Mouse (Mus musculus): ENCODE measurements around the gene Slc2a6. TPM values are rescaled to one million over a fixed set of nuclear protein-coding genes. Genes with fewer than 3 reads are reported as not detected.
A peak's percentile ranks its signal among the peaks of the same experiment; 100 is the strongest.

Gene Slc2a6
- polyA plus RNA-seq, 1 experiment from 2014 or later: 0.26 TPM

GRCm38 (mm10) chr2:27036003-27036402 lies 8.2 kb upstream of the Slc2a6 start:
- 60% methylated on average over 3 of the region's 3 CpGs for WGBS
- ATAC-seq (replicated peaks; ENCODE audit: insufficient number of reproducible peaks, insufficient read depth, low FRiP score, low read depth): no peak
- H3K9me3 ChIP-seq (replicated peaks): no peaks in the 10 kb centered on the region

GRCm38 (mm10) chr2:27032361-27032760 lies 4.6 kb upstream of the Slc2a6 start:
- Histone ChIP-seq H3K4me3 (no peak overlapping the region), H3K9me3 (replicated peaks) (no peaks in the 10 kb centered on the region), H3K36me3 (no peaks in the 10 kb centered on the region), H3K27me3 (peaks cover 4% of the 10 kb centered on the region), H3K27ac (no peak overlapping the region), H3K4me2 (no peak overlapping the region), H3K4me1 (replicated peaks) (peaks cover 8% of the 10 kb centered on the region), H3K9ac (no peak overlapping the region)
- ATAC-seq (replicated peaks; ENCODE audit: insufficient number of reproducible peaks, insufficient read depth, low FRiP score, low read depth): no peak
- WGBS: 65% methylated on average over 2 of the region's 2 CpGs

More at GRCm38 (mm10) chr2:27036003-27036402, 8.2 kb upstream of the Slc2a6 start:
- Histone ChIP-seq H3K27ac (no peak overlapping the region), H3K36me3 (no peaks in the 10 kb centered on the region), H3K4me2 (no peak overlapping the region), H3K27me3 (no peaks in the 10 kb centered on the region; the same call in 1 of the 2 replicates), H3K4me1 (replicated peaks) (0 out of 2 replicates have a peak, but pooled peaks cover under 1% of the 10 kb centered on the region), H3K9ac (no peak overlapping the region), H3K4me3 (no peak overlapping the region)

GRCm38 (mm10) chr2:27028437-27029015 lies 728 bp upstream of the Slc2a6 start:
- Histone ChIP-seq H3K4me1 (replicated peaks) (peaks cover 8% of the 10 kb centered on the region), H3K27ac (no peak overlapping the region), H3K27me3 (peaks cover 22% of the 10 kb centered on the region), H3K4me3 (no peak overlapping the region), H3K36me3 (no peaks in the 10 kb centered on the region), H3K9ac (peak overlapping the region; percentile 14; the same call in 1 of the 2 replicates), H3K9me3 (replicated peaks) (no peaks in the 10 kb centered on the region), H3K4me2 (peak overlapping the region; percentile 60; the same call in 1 of the 2 replicates)
- WGBS: 61% methylated on average over 4 of the region's 4 CpGs
- ATAC-seq (replicated peaks; ENCODE audit: insufficient number of reproducible peaks, insufficient read depth, low FRiP score, low read depth): no peak

GRCm38 (mm10) chr2:27026857-27027617 lies 761 bp downstream of the Slc2a6 start:
- Histone ChIP-seq H3K4me2 (no peak overlapping the region), H3K4me3 (no peak overlapping the region), H3K9me3 (replicated peaks) (no peaks in the 10 kb centered on the region), H3K36me3 (no peaks in the 10 kb centered on the region), H3K9ac (no peak overlapping the region), H3K27ac (no peak overlapping the region), H3K27me3 (peaks cover 22% of the 10 kb centered on the region), H3K4me1 (replicated peaks) (peaks cover 8% of the 10 kb centered on the region)
- no peak for ATAC-seq (replicated peaks; ENCODE audit: insufficient number of reproducible peaks, insufficient read depth, low FRiP score, low read depth)
- WGBS: 60% methylated on average over 10 of the region's 10 CpGs

- no peak overlapping the region for H3K27ac ChIP-seq
- H3K4me2 ChIP-seq: no peak overlapping the region
- no peak for ATAC-seq (replicated peaks; ENCODE audit: insufficient number of reproducible peaks, insufficient read depth, low FRiP score, low read depth)
- H3K4me1 ChIP-seq (replicated peaks): peaks cover 8% of the 10 kb centered on the region
- H3K27me3 ChIP-seq: peaks cover 22% of the 10 kb centered on the region
- H3K9ac ChIP-seq: no peak overlapping the region
- 86% methylated on average over 3 of the region's 3 CpGs for WGBS
- no peak overlapping the region for H3K4me3 ChIP-seq
- no peaks in the 10 kb centered on the region for H3K36me3 ChIP-seq
- H3K9me3 ChIP-seq (replicated peaks): no peaks in the 10 kb centered on the region
Measured at GRCm38 (mm10) chr2:27026332-27026731, 1.5 kb downstream of the Slc2a6 start.

GRCm38 (mm10) chr2:27025545-27025944 lies 2.3 kb downstream of the Slc2a6 start:
- 77% methylated on average over 3 of the region's 3 CpGs for WGBS
- ATAC-seq (replicated peaks; ENCODE audit: insufficient number of reproducible peaks, insufficient read depth, low FRiP score, low read depth): no peak
- H3K9ac ChIP-seq: no peak overlapping the region
- peaks cover 22% of the 10 kb centered on the region for H3K27me3 ChIP-seq
- no peak overlapping the region for H3K4me2 ChIP-seq
- no peak overlapping the region for H3K27ac ChIP-seq
- no peaks in the 10 kb centered on the region for H3K9me3 ChIP-seq (replicated peaks)
- peaks cover 8% of the 10 kb centered on the region for H3K4me1 ChIP-seq (replicated peaks)
- no peak overlapping the region for H3K4me3 ChIP-seq
- H3K36me3 ChIP-seq: no peaks in the 10 kb centered on the region

GRCm38 (mm10) chr2:27024136-27024535 lies 3.7 kb downstream of the Slc2a6 start:
- Histone ChIP-seq H3K4me1 (replicated peaks) (peaks cover 8% of the 10 kb centered on the region), H3K27ac (no peak overlapping the region), H3K4me2 (no peak overlapping the region), H3K9me3 (replicated peaks) (no peaks in the 10 kb centered on the region), H3K9ac (no peak overlapping the region), H3K4me3 (no peak overlapping the region), H3K36me3 (no peaks in the 10 kb centered on the region), H3K27me3 (peaks cover 22% of the 10 kb centered on the region)
- 72% methylated on average over 14 of the region's 14 CpGs for WGBS
- ATAC-seq (replicated peaks; ENCODE audit: insufficient number of reproducible peaks, insufficient read depth, low FRiP score, low read depth): no peak

- Histone ChIP-seq H3K27me3 (peaks cover 21% of the 10 kb centered on the region), H3K4me3 (no peak overlapping the region), H3K9ac (no peak overlapping the region), H3K4me2 (no peak overlapping the region), H3K9me3 (replicated peaks) (no peaks in the 10 kb centered on the region), H3K4me1 (replicated peaks) (peaks cover under 1% of the 10 kb centered on the region), H3K36me3 (0 out of 2 replicates have a peak, but pooled peaks cover 3% of the 10 kb centered on the region), H3K27ac (no peak overlapping the region)
- no peak for ATAC-seq (replicated peaks; ENCODE audit: insufficient number of reproducible peaks, insufficient read depth, low FRiP score, low read depth)
- WGBS: 65% methylated on average over 6 of the region's 6 CpGs
Measured at GRCm38 (mm10) chr2:27022612-27023011, 5.2 kb downstream of the Slc2a6 start.

GRCm38 (mm10) chr2:27021103-27021502 lies 6.7 kb downstream of the Slc2a6 start:
- Histone ChIP-seq H3K9me3 (replicated peaks) (no peaks in the 10 kb centered on the region), H3K27ac (no peak overlapping the region), H3K4me1 (replicated peaks) (no peaks in the 10 kb centered on the region), H3K9ac (no peak overlapping the region), H3K4me3 (no peak overlapping the region), H3K36me3 (peaks cover 14% of the 10 kb centered on the region), H3K4me2 (no peak overlapping the region), H3K27me3 (peaks cover 11% of the 10 kb centered on the region)
- WGBS: 70% methylated on average over 1 of the region's 1 CpGs
- ATAC-seq (replicated peaks; ENCODE audit: insufficient number of reproducible peaks, insufficient read depth, low FRiP score, low read depth): no peak

- H3K4me1 ChIP-seq (replicated peaks): no peaks in the 10 kb centered on the region
- no peak overlapping the region for H3K27ac ChIP-seq
- H3K4me2 ChIP-seq: no peak overlapping the region
- no peaks in the 10 kb centered on the region for H3K27me3 ChIP-seq
- no peaks in the 10 kb centered on the region for H3K9me3 ChIP-seq (replicated peaks)
- H3K4me3 ChIP-seq: no peak overlapping the region
- peaks cover 30% of the 10 kb centered on the region for H3K36me3 ChIP-seq
- H3K9ac ChIP-seq: no peak overlapping the region
- WGBS: 89% methylated on average over 2 of the region's 2 CpGs
- ATAC-seq (replicated peaks; ENCODE audit: insufficient number of reproducible peaks, insufficient read depth, low FRiP score, low read depth): no peak
Measured at GRCm38 (mm10) chr2:27019530-27019929, 8.3 kb downstream of the Slc2a6 start.

- H3K4me1 ChIP-seq (replicated peaks): no peaks in the 10 kb centered on the region
- no peak for ATAC-seq (replicated peaks; ENCODE audit: insufficient number of reproducible peaks, insufficient read depth, low FRiP score, low read depth)
- no peaks in the 10 kb centered on the region for H3K27me3 ChIP-seq
- H3K9me3 ChIP-seq (replicated peaks): no peaks in the 10 kb centered on the region
- no peak overlapping the region for H3K9ac ChIP-seq
- H3K36me3 ChIP-seq: peaks cover 40% of the 10 kb centered on the region
- no peak overlapping the region for H3K4me2 ChIP-seq
- no peak overlapping the region for H3K27ac ChIP-seq
- H3K4me3 ChIP-seq: no peak overlapping the region
- 46% methylated on average over 5 of the region's 5 CpGs for WGBS
Measured at GRCm38 (mm10) chr2:27017802-27018201, 10.0 kb downstream of the Slc2a6 start.
